Mouse (Mus musculus): Measurements from ENCODE around the gene Atg4d.
"Not testable (repeated sequence)": the region's sequence is repeated elsewhere in the genome, so short reads cannot be mapped to it uniquely, and the experiment has no call there.

Atg4d gene

DNA sequence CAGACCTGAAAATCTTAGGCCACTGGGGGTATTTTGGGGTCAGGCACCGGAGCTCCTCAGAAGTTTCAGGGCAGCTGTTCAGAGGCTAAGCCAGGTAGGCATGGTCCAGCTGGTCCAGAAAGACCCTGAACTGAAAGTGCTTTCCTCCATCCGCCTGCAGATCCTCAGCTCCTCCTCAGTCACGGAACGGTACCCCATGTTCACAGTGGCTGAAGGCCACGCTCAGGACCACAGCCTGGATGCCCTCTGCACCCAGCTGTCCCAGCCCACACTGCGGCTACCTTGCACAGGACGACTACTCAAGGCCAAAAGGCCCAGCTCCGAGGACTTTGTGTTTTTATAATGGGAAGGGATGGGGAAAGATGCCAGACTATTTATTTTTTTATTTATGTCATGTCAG, 8.0 kb downstream of the Atg4d start:
- no peak for DNase-seq (ENCODE audit: extremely low read depth, insufficient read length, low spot score)

- DNase-seq (ENCODE audit: extremely low read depth, insufficient read length, low spot score), result no peak
These were observed 8.6 kb downstream of the Atg4d start for GRCm38 (mm10) chr9:21273520-21274228.

DNA sequence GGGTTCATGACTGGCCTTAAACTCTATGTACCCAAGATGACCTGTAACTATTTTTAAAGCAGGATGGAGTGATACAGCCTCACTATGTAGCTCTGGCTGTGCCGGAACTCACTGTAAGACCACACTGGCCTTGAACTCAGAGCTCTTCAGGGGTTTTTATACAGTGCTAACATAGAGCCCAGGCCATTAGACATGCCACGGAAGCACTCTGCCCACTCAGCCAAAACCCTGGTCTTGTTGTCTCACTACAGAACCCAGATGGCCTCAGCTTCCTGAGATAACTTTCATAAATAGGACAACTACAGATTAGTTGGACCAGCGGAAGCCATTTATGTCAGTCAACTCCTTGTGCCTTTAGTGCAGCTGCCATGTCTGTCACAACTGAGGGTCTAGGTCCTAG, 9.2 kb downstream of the Atg4d start:
- no peak for DNase-seq (ENCODE audit: extremely low read depth, insufficient read length, low spot score)

GRCm38 (mm10) chr9:21275013-21275710, 10.1 kb downstream of the Atg4d start:
- no peak for DNase-seq (ENCODE audit: extremely low read depth, insufficient read length, low spot score)

DNA sequence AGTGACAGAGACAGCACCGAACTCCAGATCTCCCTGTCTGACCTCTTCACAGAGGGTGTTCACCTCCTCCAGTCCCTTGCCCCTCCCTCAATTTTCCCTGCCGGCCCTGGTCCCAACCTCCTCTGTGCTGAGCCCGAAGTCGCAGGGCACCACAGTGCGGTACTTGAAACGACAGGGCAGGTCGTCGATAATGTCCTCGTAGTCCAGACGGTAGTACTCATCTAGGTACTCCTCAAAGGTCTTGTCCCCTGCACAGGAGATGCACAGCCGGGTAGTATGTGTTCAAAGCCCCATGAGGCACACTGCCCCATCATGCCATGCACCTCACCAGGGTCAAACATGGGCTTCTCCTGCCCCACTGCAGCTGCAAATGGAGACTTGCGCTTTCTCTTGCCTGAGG, 10.6 kb downstream of the Atg4d start:
- no peak for DNase-seq (ENCODE audit: extremely low read depth, insufficient read length, low spot score)

- no peak for DNase-seq (ENCODE audit: extremely low read depth, insufficient read length, low spot score)
These were observed 11.2 kb downstream of the Atg4d start for GRCm38 (mm10) chr9:21276307-21276706.

- no peak for DNase-seq (ENCODE audit: extremely low read depth, insufficient read length, low spot score)
These were observed 12.7 kb downstream of the Atg4d start for GRCm38 (mm10) chr9:21277776-21278175.

GRCm38 (mm10) chr9:21283591-21283990, 18.5 kb downstream of the Atg4d start:
- no peak for DNase-seq (ENCODE audit: extremely low read depth, insufficient read length, low spot score)

DNA sequence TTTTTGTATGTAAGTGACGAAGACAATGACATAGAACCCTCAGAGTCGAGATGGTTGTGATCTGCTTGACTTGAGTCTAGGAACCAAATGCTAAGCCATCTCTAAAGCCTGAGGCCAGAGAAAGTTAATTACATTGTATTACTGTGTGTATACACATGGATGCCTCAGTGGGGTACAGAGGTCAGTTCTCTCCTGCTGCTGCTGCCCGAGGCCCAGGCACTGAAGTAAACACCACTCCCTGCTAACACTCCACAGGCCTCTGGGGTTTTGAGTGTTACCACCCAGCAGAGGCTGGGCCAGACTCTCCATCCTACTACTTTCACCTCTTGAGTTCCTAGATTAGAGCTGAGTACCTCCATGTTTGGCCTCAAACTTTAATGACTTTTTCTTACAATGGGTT, 18.9 kb downstream of the Atg4d start:
- no peak for DNase-seq (ENCODE audit: extremely low read depth, insufficient read length, low spot score)

- no peak for DNase-seq (ENCODE audit: extremely low read depth, insufficient read length, low spot score)
These were observed 21.7 kb downstream of the Atg4d start for GRCm38 (mm10) chr9:21286753-21287152.

DNA sequence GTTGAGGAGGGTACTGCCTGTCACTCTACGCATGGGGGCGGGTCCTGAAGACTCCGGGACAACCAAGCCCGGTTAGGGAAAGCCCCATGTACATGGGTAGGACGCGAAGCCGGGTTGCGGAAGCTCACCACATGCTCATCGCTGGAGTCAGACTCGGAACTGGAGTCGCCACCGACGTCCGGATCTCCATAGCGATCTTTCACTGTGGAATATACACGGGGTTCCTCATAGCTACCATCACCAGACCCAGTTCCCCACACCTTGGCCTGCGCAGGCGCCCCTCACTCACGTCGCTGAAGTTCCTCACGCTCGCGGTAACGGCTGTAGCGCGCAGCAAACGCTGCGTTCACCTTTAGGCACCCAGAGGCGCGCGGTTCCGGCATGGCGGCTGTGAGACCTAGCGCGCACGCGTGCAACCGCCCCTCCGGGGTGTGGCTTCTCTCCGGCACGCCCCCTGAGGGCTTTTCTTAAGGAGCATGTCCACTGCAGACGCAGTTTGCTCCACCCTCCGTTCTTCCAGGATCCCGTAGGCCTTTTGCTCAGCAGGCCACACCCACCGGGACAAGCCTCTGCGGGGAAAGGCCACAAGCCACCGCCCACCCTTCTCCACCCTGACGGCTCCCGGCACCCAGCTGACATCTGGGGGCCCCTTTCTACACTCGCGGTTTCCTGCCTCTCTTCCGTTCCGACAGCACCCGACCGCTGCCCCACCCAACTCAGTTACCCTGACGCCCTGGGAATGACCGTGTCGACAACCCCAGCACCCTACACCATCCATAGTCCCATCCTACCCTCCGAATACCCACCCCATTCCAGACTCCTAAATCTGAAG, 22.7 kb downstream of the Atg4d start, which contains the start of gene Kri1:
Gene Kri1 (minus strand): TSS at position 399 of the 832 bp plus-strand sequence.
- DNase-seq (ENCODE audit: extremely low read depth, insufficient read length, low spot score), result peak; percentile 99

DNA sequence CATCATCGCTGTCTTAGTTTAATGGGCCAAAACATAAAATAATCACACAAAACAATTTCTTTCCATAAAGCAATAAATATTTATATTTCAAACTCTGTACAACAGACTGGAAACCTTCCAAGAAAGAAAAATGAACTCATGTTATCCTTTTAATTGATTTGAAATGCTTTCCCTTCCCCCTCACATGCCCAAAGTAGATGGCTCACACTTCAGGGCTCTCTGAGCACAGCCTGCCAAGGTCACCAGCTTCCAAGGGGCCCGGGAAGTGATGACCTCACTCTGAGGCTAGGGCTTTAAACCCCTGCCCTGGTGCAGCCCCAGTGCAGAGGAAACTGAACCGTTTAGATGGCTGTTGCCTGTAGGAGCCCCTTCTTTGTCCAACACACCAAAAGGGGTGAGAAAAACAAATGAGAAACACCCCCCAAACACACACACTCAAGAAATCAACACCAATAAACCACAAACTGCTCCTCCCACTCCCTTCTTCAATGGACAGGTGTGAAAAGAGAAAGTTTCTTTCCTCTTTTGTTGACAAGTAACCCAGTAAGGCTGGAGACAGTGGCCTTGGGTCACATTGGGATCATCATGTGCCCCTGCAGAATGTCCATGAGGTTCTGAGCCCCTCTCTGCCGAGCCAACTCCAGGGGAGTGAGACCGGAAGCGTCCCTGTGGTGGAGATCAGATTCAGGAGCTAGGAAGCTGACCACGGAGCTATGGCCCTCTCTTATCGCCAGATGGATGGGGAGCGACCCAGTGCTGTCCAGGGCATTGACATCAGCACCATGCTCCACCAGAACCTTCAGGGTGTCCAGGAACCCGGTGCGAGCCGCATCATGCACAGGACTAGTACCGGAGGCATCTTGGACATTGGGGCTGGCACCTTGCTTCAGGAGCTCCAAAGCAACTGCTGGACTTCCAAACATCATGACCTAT, 23.6 kb downstream of the Atg4d start:
- no peak for DNase-seq (ENCODE audit: extremely low read depth, insufficient read length, low spot score)

- no peak for DNase-seq (ENCODE audit: extremely low read depth, insufficient read length, low spot score)
These were observed 24.2 kb downstream of the Atg4d start for GRCm38 (mm10) chr9:21289337-21289671.

DNA sequence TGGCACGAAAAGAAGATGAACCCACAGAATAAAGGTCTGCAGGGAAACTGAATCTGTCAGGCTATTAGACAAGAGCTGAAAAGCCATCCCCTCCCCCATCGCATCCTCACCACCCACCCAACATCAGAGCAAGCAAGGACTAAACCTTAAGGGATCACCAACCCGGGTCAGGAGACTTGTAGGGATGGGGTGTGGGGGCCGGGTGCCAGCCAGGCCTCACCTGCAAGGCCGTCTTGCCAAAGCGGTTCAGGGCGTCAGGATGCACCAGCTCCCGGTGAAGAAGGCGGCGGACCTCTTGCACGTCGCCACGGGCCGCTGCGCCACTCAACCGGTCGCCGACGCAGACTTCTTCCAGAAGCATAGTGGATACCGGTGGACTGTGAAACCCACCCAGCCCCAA, 25.5 kb downstream of the Atg4d start:
- DNase-seq (ENCODE audit: extremely low read depth, insufficient read length, low spot score), result no peak

DNA sequence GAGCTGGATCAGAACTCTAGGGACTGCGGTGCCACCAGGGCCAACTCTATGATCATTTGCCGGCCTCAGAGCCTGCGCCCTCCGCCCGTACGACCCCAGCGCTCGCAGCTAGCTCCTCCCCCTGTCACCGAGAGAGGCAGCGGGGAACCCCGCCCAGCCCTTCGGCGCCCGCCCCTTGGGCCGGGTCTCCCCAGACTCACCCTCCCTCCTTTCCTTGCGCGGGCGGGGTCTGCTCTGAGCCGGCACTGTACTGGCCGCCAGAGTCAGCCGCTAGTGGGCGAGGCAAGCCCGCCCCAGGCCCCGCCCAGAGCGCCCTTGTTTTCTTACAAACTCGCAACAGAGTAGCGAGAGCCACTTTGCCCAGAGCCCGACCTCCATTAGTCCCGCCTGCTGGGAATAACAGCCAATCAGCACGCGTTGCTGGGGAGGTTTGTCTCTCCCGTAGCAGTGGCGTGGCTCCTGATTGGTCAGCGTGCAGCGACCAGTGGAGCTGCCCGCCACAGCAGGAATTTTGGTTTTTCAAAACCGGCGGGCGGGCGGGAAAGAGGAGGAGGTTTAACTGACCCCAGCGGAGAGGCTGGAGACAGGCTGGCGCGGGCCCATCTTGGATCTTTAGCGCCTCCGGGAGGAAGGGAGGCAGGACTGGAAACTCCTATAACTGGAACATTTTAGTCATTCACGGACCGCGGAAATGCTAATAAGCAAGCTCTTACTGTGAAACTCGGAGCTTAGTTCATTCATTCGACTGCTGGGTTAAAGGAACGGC, 26.1 kb downstream of the Atg4d start, which contains the start of gene Cdkn2d:
Gene Cdkn2d (minus strand): TSS at position 386 of the 766 bp plus-strand sequence.
- DNase-seq (ENCODE audit: extremely low read depth, insufficient read length, low spot score), result peak; percentile 99

DNA sequence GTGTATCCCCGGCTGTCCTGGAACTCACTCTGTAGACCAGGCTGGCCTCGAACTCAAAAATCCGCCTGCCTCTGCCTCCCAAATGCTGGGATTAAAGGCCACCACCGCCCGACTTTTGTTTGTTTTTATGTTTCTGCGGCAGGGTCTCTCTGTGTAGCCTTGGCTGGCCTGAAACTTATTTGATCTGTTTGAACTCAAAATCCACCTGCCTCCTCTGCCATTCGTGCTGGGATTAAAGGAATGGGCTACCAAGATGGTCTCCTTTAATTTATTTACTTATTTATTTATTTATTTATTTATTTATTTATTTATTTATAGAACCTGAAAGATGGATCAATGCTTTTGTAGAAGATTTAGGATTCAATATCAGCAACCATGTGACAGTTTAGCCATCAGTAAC, 26.8 kb downstream of the Atg4d start:
- not testable (repeated sequence) for DNase-seq (ENCODE audit: extremely low read depth, insufficient read length, low spot score)

DNA sequence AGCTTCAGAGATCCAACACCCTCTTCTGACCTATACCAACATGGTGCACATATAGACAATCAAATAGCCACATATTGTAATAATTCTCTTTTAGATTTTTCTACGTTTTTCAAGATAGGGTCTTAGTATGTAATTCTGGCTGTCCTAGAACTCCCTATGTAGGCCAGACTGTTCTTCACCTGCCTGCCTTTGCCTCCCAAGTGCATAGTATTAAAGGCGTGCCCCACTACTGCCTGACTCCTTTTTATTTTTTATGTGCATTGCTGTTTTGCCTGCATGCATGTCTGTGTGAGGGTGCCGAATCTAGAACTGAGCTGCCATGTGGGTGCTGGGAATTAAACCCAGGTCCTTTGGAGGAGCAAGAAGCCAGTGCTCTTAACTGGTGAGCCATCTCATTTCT, 27.2 kb downstream of the Atg4d start:
- DNase-seq (ENCODE audit: extremely low read depth, insufficient read length, low spot score), result no peak

- no peak for DNase-seq (ENCODE audit: extremely low read depth, insufficient read length, low spot score)
These were observed 33.9 kb downstream of the Atg4d start for GRCm38 (mm10) chr9:21299014-21299413.

- no peak for DNase-seq (ENCODE audit: extremely low read depth, insufficient read length, low spot score)
These were observed 40.0 kb downstream of the Atg4d start for GRCm38 (mm10) chr9:21305065-21305464.

All from 3134 (cell line).